Mouse (Mus musculus): ENCODE data around the gene Gm20509. TPM values are rescaled to one million over a fixed set of nuclear protein-coding genes. Genes with fewer than 3 reads are reported as not detected.

Gm20509 gene
- polyA plus RNA-seq, 1 experiment from 2014 or later: not detected

Other genes starting within 250 kb of the Gm20509 start
- gene Pygo1, start 176.8 kb upstream of the Gm20509 start, polyA plus RNA-seq (2014; fragmentation: Nextera tagmentation; extraction: Ambion mirVana): 11.0 and 11.9 TPM in 2 replicates
- gene Dyx1c1, start 143.7 kb upstream of the Gm20509 start, polyA plus RNA-seq (2014; fragmentation: Nextera tagmentation; extraction: Ambion mirVana): 1.6 and 2.6 TPM in 2 replicates
- gene Gm44503, start 143.6 kb upstream of the Gm20509 start, polyA plus RNA-seq (2014; fragmentation: Nextera tagmentation; extraction: Ambion mirVana): not detected in 2 replicates
- 19.0 and 19.7 TPM in 2 replicates for gene Ccpg1os, start 117.1 kb upstream of the Gm20509 start, polyA plus RNA-seq (2014; fragmentation: Nextera tagmentation; extraction: Ambion mirVana)
- gene Ccpg1, start 117.0 kb upstream of the Gm20509 start, polyA plus RNA-seq (2014; fragmentation: Nextera tagmentation; extraction: Ambion mirVana): 20.4 and 28.8 TPM in 2 replicates
- gene Pigb, start 62.1 kb upstream of the Gm20509 start, polyA plus RNA-seq (2014; fragmentation: Nextera tagmentation; extraction: Ambion mirVana): 16.1 and 17.7 TPM in 2 replicates
- gene Rab27a, start 57.6 kb upstream of the Gm20509 start, polyA plus RNA-seq (2014; fragmentation: Nextera tagmentation; extraction: Ambion mirVana): 0.66 and 0.92 TPM in 2 replicates
- not detected in 2 replicates for gene Khdc3, start 634 bp upstream of the Gm20509 start, polyA plus RNA-seq (2014; fragmentation: Nextera tagmentation; extraction: Ambion mirVana)
- 145 and 156 TPM in 2 replicates for gene Rsl24d1, start 11.0 kb downstream of the Gm20509 start, polyA plus RNA-seq (2014; fragmentation: Nextera tagmentation; extraction: Ambion mirVana)